Mouse (Mus musculus) activated CD4-positive, CD25-positive, alpha-beta regulatory T cell, adult 4 months (primary cell): ENCODE data around the gene Map2k1. TPM values are rescaled to one million over a fixed set of nuclear protein-coding genes. Genes with fewer than 3 reads are reported as not detected.
"Not testable (repeated sequence)": the region's sequence is repeated elsewhere in the genome, so short reads cannot be mapped to it uniquely, and the experiment has no call there.

Source experiments
- ATAC-seq: one replicate; pipeline ENCODE4 v1.8.0; 2017
- polyA plus RNA-seq, 2 experiments: library from polyadenylated mRNA; unstranded; fragments of 100-300 nt; shearing (Covaris generic); gene quantifications; one replicate each; pipeline ENCODE4 v1.2.1; 2017

The Map2k1 gene
- polyA plus RNA-seq, 2 experiments from 2014 or later: 22.9 to 26.6 TPM

DNA sequence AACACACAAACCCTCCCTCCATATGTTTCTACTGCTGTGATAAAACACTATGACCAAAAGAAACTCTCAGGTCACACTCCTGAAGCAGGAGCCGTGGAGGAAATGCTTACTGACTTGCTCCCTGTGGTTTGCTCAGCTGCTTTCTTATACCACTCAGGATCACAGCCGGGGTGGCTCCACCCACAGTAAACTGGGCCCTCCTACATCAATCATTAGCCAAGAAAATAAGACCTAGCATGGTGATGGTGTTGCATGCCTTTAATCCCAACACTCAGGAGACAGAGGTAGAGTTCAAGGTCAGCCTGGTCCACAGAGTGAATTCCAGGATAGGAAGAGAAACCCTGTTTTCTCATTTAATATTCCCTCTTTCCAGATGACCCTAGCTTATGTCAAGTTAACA, 53.5 kb downstream of the Map2k1 start:
- ATAC-seq: no peak

DNA sequence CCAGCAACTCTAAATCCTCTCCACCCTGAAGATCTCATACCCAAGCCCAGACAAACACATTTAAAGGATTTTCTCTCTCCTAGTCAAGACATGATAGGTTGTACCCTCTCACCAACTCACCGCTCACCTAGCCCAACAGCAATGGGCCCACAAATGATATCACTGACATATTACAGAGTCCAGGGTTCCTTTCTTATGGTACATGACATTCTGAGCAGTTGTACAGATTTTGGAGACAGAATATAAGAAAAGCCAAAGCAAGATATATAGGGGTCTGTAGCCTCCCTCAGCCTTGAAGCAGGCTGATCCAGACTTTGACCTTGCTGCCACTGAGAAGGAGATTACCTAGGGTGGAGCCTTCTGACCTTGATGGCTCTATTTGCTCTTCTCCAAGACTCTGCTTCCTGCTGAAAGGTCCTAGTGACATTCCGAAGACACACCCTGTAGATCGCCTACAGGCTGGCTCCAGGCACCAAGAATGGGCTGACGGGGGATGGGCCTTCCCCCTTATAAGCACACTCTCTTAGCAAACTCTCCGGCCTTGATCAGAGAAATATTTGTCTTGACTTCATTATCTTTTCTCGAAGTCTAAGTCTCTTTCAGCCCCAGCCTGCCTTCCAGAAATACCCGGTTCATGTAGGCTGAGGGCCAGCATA, 54.5 kb downstream of the Map2k1 start:
- not testable (repeated sequence) for ATAC-seq

DNA sequence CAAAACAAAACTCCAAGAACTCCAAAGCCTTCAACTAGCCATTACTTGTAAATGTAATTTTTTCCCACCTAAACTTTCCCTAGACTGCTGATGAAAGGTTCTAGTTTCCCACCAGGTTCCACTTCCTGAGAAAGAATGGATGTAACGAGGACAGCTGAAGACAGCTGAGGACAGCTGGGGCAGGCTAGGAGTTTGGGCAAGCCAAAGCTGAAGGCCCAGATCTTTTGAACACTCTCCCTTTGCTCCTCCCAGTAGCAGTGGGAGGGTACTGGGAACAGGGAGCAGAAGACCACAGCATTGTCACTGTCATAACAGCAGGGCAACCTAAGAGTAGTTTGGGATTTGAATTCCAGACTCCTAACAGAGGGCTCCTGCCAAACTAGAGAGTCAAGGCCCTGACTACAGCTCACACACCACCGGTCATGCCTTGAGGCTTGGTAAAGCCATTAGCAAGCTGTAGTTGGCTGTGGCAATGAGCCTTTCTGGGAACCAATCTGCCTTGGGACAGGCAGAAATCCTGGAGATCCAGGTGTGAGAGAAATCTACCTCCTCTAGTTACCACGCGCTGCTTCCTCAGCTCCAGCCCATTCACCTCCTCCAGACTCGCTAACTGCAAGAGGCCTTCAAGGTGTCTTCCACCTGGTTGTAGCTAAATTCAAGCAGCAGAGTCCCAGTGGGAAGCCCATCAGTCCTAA, 55.2 kb downstream of the Map2k1 start:
- no peak for ATAC-seq

DNA sequence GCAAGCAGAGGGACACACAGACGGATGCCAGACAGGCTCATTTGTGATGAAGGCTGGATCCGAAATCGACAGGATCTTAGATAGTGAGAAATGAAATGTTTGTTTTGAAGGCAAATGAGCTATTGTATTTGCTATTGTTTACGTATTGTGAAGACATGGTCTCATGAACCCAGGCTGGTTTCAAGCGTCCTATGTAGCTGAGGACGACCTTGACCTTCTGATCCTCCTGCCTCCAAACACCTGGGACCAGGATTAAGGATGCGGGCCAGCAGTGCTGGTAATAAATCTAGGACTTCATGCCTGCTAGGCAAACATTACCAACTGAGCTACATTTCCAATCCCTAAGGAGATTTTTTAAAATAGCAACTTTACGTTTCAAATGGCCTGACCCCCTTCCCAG, 55.9 kb downstream of the Map2k1 start:
- no peak for ATAC-seq

GRCm38 (mm10) chr9:64195554-64195953, 57.9 kb downstream of the Map2k1 start:
- ATAC-seq: no peak

DNA sequence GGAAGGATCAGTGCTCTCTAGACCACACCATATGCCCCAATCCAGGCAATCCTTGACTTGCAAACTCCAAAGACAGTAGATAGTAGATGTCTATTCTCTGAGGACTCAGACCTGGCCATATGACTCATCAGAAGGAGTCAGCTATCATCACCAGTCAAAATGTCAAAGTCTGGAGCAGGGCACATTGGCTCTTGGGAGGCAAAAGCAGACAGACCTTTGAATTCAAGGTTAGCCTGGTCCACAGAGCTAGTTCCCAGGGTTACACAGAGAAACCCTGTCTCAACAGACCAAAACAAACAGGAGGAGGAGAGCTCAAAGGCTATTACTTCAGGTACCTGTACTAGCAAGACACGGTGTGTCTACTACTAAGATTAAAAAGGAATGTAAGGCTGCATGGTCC, 59.6 kb downstream of the Map2k1 start:
- ATAC-seq: no peak

DNA sequence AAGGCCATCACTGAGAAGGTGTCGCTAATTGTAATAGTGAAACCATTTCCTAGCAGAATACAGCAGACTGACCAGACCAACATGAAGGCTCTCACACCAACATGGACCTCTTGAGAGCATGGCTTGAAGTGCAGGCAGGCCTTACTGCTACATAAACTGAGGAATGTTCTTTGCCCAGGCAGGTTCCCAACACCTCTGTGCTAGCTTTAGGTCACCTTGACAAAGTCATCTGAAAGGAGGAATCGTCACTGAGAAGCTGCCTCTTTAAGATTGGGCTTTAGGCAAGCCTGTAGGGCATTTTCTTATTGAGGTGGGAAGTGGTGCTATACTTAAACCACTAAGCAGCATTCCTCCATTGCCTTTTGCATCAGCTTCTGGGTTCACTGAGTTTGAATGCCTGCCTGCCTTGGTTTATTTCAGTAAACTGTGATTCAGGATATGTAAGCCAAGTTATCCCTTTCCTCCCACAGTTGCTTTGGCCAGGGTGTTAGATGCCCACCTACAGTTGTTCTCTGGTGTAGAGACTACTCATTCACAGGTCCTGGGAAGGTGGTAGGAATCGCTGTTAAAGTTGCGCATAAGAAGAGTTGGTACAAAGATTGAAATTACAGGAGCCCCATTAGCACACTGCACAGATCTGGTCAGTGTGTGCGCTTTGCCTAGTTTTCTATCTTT, 69.1 kb downstream of the Map2k1 start:
- ATAC-seq: no peak

DNA sequence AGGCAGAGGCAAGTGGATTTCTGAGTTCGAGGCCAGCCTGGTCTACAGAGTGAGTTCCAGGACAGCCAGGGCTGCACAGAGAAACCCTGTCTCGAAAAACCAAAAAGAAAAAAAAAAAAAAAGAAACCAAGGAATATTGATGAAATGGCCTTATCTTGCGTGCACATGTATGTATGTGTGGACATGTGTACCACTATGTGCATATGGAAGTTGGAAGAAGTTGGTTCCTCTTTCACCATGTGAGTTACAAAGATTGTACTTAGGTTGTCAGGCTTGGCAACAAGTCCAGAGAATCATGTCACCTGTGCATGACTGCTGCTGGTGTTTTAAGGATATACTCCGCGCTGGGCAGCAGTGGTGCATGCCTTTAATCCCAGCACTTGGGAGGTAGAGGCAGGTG, 70.1 kb downstream of the Map2k1 start:
- not testable (repeated sequence) for ATAC-seq

- ATAC-seq: peak; percentile 89
Observed at GRCm38 (mm10) chr9:64178974-64179646, 74.3 kb downstream of the Map2k1 start, which contains the start of gene Snapc5. Gene Snapc5, plus strand, starts transcription at chr9:64179274.

DNA sequence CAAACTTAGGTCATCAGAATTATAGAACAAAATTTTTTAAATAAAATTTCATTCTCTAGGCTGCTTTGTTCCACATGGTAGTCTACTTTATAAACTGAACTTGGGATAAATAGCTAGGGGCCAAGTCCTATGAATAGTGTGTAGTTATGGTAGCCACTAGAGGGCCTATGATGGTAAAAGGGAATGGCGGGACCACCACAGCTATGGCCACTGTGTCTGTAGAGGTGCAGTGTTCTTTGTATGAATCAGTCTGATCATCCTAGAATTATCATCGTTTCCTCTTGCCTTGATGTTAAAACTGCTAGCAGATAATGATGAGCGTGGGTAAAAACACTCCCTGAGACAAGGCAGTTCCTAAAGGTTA, 74.8 kb downstream of the Map2k1 start:
- ATAC-seq: peak; percentile 20

DNA sequence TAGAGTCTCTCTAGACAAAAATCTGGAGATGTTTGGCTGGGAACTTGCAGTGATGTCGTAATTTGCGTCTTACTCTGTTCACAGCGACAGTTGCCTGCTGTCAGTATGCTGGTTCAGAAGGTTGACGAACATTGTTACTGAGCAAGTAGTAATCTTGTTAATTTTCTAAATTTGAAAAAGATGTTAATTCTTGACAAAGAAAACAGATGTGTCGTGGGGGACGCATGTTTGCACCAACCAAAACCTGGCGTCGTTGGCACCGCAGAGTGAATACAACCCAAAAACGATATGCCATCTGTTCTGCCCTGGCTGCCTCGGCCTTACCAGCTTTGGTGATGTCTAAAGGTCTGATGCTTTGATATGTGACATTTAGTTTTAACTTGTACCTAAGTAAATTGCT, 78.1 kb downstream of the Map2k1 start:
- no peak for ATAC-seq

DNA sequence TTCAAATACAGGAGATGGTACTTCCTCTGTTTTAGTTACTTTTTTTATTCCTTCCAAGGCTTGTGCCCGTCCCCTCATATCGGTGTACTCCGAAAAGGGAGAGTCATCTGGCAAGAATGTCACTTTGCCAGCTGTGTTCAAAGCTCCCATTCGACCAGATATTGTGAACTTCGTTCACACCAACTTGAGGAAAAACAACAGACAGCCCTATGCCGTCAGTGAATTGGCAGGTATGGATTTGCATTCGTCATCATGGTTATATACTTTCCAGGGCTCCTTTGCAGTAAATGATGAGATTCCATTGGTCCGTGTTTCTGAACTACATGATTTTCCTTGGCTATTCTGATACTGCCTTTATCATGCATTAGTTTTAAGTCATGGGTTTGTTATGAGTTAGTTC, 78.7 kb downstream of the Map2k1 start:
- no peak for ATAC-seq

DNA sequence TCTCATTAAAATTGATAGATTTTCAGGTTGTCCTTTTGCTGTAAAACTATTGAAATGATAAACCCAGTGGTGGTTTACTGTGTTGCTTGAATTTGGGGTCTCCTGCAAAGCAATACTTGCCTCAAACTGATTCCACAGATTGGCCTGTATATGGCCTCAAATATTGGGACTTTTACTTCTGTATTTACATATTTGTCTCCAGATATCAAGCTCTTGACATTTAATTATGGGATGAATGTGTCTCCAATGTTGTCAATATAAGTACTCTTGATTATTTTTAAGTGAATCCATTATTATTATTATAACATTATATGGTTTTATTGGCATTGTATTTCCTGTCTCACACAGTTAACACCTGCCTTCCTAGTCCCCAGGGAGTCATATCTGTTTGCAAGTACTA, 79.1 kb downstream of the Map2k1 start:
- no peak for ATAC-seq

DNA sequence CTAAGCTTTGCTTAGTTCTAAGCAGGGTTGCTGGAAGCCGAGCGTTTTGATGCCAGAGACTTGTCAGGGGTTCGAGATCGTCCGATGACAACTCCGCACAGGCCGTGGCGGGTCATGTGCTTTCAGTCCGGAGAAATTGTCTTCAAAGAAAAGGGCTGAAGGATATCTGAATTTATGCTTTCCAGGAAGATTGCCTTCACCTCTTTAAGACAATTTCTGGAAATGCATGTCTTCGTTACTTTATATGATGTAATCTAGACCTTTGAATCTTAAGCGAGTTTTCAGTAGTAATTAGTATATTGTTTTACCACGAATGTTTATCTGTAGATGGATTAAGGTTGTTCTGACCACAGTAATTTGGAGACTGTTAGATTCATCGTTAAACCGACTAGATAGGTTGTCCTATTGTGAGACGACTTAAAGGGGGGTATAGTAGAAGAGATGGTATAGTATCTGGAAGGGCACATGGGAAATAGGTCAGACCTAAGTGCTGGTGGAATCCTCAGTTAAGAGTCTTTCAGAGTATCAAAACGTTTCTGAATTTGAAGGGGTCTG, 79.7 kb downstream of the Map2k1 start:
- ATAC-seq: no peak

- ATAC-seq: peak; percentile 74
Observed at GRCm38 (mm10) chr9:64172816-64173665, 80.4 kb downstream of the Map2k1 start, which contains the start of the genes Zwilch and Rpl4. Gene Zwilch, minus strand, starts transcription at chr9:64173104. Gene Rpl4, plus strand, starts transcription at chr9:64173375.

DNA sequence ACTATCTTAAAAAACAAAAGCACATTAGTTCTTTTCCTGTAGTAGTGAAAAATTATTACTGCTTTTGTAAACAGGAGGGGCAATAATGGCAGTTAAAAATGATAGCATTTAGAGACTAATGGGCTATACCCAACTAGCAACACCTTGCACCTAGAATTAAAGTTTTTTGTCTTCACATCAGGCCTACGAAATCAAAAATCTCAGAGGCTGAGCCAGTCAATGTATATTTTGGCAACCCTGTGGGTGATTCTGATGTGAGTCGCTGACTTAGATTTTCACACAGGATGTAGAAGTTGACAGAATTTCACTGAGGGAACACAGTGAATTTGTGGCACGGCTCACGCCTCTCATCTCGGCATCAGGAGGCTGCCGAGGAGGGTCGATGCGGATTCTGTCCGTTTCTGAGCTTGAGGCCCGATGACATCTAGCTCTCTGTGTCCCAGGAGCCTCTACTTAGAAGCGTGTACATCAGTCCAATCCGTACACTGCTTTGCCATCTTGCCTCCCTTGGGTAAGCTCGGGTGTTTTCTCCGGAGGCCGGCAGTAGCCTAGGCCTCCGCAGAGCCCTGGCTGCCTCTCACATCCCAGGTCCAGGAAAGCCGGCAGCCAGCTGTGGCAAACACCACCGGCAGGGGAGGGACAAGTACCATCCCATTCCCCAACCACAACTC, 81.2 kb downstream of the Map2k1 start:
- ATAC-seq: peak; percentile 38

GRCm38 (mm10) chr9:64169967-64170366, 83.5 kb downstream of the Map2k1 start:
- not testable (repeated sequence) for ATAC-seq

DNA sequence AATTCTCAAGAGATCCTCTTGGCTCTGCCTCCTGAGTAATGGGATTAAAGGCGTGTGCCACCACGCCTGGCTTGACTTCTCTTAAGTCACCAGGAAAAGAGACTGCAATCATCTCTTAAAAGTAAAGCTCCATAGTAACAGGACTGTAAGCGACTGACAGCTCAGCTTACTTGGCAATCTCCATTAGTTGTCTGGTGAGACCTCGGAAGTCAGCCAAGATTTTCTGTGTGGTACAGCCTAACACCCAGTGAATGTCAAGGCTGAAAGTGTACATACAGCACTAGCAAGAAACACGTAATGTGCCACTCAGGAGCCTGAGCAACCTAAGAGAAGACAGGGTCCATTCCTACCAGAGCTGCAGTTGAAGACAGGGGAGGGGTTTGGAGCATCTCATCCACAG, 93.0 kb downstream of the Map2k1 start:
- ATAC-seq: no peak

GRCm38 (mm10) chr9:64156641-64157040, 96.8 kb downstream of the Map2k1 start:
- ATAC-seq: no peak

DNA sequence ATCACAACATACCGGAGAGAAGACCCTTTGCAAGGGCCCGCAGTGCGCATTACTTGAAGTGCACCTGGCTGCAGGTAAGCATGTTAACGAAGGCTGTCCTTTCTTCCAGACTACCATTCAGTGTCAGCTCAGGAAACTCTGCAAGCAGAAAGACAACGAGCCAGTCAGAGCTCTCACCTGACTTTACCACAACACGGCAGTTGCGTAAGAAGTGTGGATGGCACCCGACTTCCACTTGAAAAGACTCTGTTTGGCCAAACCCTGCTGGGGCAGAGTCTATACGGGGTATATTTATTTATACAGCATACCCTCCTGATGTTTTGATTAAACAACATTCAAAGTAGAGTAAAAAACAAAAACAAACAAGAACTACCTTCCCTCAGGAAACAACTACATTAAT, 113.6 kb downstream of the Map2k1 start:
- no peak for ATAC-seq

DNA sequence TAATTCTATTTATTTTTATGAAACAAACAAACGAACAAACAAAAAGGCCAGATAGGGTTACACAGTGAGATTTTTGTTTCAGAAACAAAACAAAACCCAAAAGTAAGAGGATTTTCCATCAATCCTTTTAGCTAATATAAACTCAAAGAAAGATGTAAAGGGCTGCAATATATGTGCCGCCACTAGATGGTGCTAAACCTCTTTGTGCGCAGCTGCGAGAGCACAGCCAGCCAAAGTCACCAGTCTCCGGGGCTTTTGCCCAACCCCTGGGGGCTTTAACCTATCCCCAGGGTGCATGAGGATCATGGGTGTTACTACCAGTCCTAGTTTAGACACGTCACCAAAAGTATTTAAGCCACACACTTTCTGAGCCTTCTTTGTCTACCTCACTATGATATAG, 114.5 kb downstream of the Map2k1 start:
- ATAC-seq: not testable (repeated sequence)
